Mouse (Mus musculus) brain, adult 2 months (tissue): ENCODE data around the gene Arl4c.

ENCODE experiments used
- DNase-seq: peaks from one replicate; pipeline ENCODE4 v3.0.0; 2011; ENCODE audit warnings: low read depth, low spot score

The Arl4c gene

GRCm38 (mm10) chr1:88624376-88624775, 77.6 kb downstream of the Arl4c start:
- no peak for DNase-seq

GRCm38 (mm10) chr1:88623541-88624115, 78.4 kb downstream of the Arl4c start:
- no peak for DNase-seq
